Mouse (Mus musculus): Measurements from ENCODE around the gene Cdkal1.

Gene Cdkal1

GRCm38 (mm10) chr13:29810780-29811179 lies 44.7 kb downstream of the Cdkal1 start:
- DNase-seq (ENCODE audit: low spot score), result no peak

GRCm38 (mm10) chr13:29808383-29808782 lies 47.1 kb downstream of the Cdkal1 start:
- DNase-seq (ENCODE audit: low spot score), result no peak

- no peak for DNase-seq (ENCODE audit: low spot score)
These were observed 47.5 kb downstream of the Cdkal1 start for GRCm38 (mm10) chr13:29807930-29808329.

- no peak for DNase-seq (ENCODE audit: low spot score)
These were observed 48.6 kb downstream of the Cdkal1 start for GRCm38 (mm10) chr13:29806871-29807270.

GRCm38 (mm10) chr13:29805296-29805695 lies 50.2 kb downstream of the Cdkal1 start:
- DNase-seq (ENCODE audit: low spot score), result no peak

- DNase-seq (ENCODE audit: low spot score), result no peak
These were observed 51.4 kb downstream of the Cdkal1 start for GRCm38 (mm10) chr13:29804034-29804433.

- DNase-seq (ENCODE audit: low spot score), result no peak
These were observed 52.8 kb downstream of the Cdkal1 start for GRCm38 (mm10) chr13:29802699-29803098.

- no peak for DNase-seq (ENCODE audit: low spot score)
These were observed 55.4 kb downstream of the Cdkal1 start for GRCm38 (mm10) chr13:29800078-29800477.

GRCm38 (mm10) chr13:29792112-29792511 lies 63.4 kb downstream of the Cdkal1 start:
- DNase-seq (ENCODE audit: low spot score), result peak; percentile 19

- DNase-seq (ENCODE audit: low spot score), result no peak
These were observed 64.0 kb downstream of the Cdkal1 start for GRCm38 (mm10) chr13:29791439-29791838.

- no peak for DNase-seq (ENCODE audit: low spot score)
These were observed 68.5 kb downstream of the Cdkal1 start for GRCm38 (mm10) chr13:29786984-29787383.

GRCm38 (mm10) chr13:29784894-29785293 lies 70.6 kb downstream of the Cdkal1 start:
- DNase-seq (ENCODE audit: low spot score), result no peak

- no peak for DNase-seq (ENCODE audit: low spot score)
These were observed 74.1 kb downstream of the Cdkal1 start for GRCm38 (mm10) chr13:29781332-29781731.

GRCm38 (mm10) chr13:29780713-29781112 lies 74.8 kb downstream of the Cdkal1 start:
- DNase-seq (ENCODE audit: low spot score), result peak; percentile 58

GRCm38 (mm10) chr13:29779519-29779918 lies 76.0 kb downstream of the Cdkal1 start:
- DNase-seq (ENCODE audit: low spot score), result no peak

- no peak for DNase-seq (ENCODE audit: low spot score)
These were observed 76.4 kb downstream of the Cdkal1 start for GRCm38 (mm10) chr13:29779116-29779515.

GRCm38 (mm10) chr13:29778124-29778523 lies 77.3 kb downstream of the Cdkal1 start:
- DNase-seq (ENCODE audit: low spot score), result no peak

- DNase-seq (ENCODE audit: low spot score), result no peak
These were observed 78.2 kb downstream of the Cdkal1 start for GRCm38 (mm10) chr13:29777225-29777624.

- DNase-seq (ENCODE audit: low spot score), result no peak
These were observed 79.8 kb downstream of the Cdkal1 start for GRCm38 (mm10) chr13:29775603-29776230.

GRCm38 (mm10) chr13:29773563-29773962 lies 81.9 kb downstream of the Cdkal1 start:
- DNase-seq (ENCODE audit: low spot score), result no peak

GRCm38 (mm10) chr13:29772970-29773369 lies 82.5 kb downstream of the Cdkal1 start:
- DNase-seq (ENCODE audit: low spot score), result no peak

GRCm38 (mm10) chr13:29769647-29770436 lies 85.6 kb downstream of the Cdkal1 start:
- DNase-seq (ENCODE audit: low spot score), result peak; percentile 19

GRCm38 (mm10) chr13:29768104-29768503 lies 87.4 kb downstream of the Cdkal1 start:
- no peak for DNase-seq (ENCODE audit: low spot score)

GRCm38 (mm10) chr13:29767587-29767986 lies 87.9 kb downstream of the Cdkal1 start:
- DNase-seq (ENCODE audit: low spot score), result no peak

Data from T-cell, adult 2 months (primary cell).